Mouse (Mus musculus): ENCODE measurements around the gene Kdm2b.

Kdm2b gene

GRCm38 (mm10) chr5:122894007-122894637, 95.5 kb downstream of the Kdm2b start:
- DNase-seq (ENCODE audit: low spot score in 2 of 2), result peak; percentile 74 to 90

- no peak for DNase-seq (ENCODE audit: low spot score in 2 of 2)
These were observed 96.4 kb downstream of the Kdm2b start for GRCm38 (mm10) chr5:122893270-122893669.

GRCm38 (mm10) chr5:122890396-122890795, 99.2 kb downstream of the Kdm2b start:
- no peak for DNase-seq (ENCODE audit: low spot score in 2 of 2)

GRCm38 (mm10) chr5:122888612-122889214, 100.9 kb downstream of the Kdm2b start:
- no peak for DNase-seq (ENCODE audit: low spot score in 2 of 2)

GRCm38 (mm10) chr5:122887926-122888611, 101.6 kb downstream of the Kdm2b start:
- DNase-seq (ENCODE audit: low spot score in 2 of 2), result no peak

GRCm38 (mm10) chr5:122887033-122887432, 102.6 kb downstream of the Kdm2b start:
- DNase-seq (ENCODE audit: low spot score in 2 of 2), result no peak

GRCm38 (mm10) chr5:122884594-122885348, 104.9 kb downstream of the Kdm2b start:
- DNase-seq (ENCODE audit: low spot score in 2 of 2), result no peak

- no peak for DNase-seq (ENCODE audit: low spot score in 2 of 2)
These were observed 105.9 kb downstream of the Kdm2b start for GRCm38 (mm10) chr5:122883652-122884235.

- DNase-seq (ENCODE audit: low spot score in 2 of 2), result no peak
These were observed 106.4 kb downstream of the Kdm2b start for GRCm38 (mm10) chr5:122883237-122883636.

- DNase-seq (ENCODE audit: low spot score in 2 of 2), result no peak
These were observed 107.2 kb downstream of the Kdm2b start for GRCm38 (mm10) chr5:122882256-122883050.

- DNase-seq (ENCODE audit: low spot score in 2 of 2), result peak; percentile 57 to 84
These were observed 108.3 kb downstream of the Kdm2b start for GRCm38 (mm10) chr5:122881313-122881712.

GRCm38 (mm10) chr5:122880241-122880980, 109.2 kb downstream of the Kdm2b start:
- no peak for DNase-seq (ENCODE audit: low spot score in 2 of 2)

- DNase-seq (ENCODE audit: low spot score in 2 of 2), result no peak
These were observed 113.0 kb downstream of the Kdm2b start for GRCm38 (mm10) chr5:122876671-122877070.

GRCm38 (mm10) chr5:122874359-122874758, 115.3 kb downstream of the Kdm2b start:
- no peak for DNase-seq (ENCODE audit: low spot score in 2 of 2)

- no peak for DNase-seq (ENCODE audit: low spot score in 2 of 2)
These were observed 116.0 kb downstream of the Kdm2b start for GRCm38 (mm10) chr5:122873573-122873972.

GRCm38 (mm10) chr5:122872626-122873025, 117.0 kb downstream of the Kdm2b start:
- DNase-seq (ENCODE audit: low spot score in 2 of 2), result no peak

- DNase-seq (ENCODE audit: low spot score in 2 of 2), result no peak
These were observed 126.6 kb downstream of the Kdm2b start for GRCm38 (mm10) chr5:122863053-122863452.

- no peak for DNase-seq (ENCODE audit: low spot score in 2 of 2)
These were observed 133.8 kb downstream of the Kdm2b start for GRCm38 (mm10) chr5:122855858-122856257.

GRCm38 (mm10) chr5:122852611-122853010, 137.0 kb downstream of the Kdm2b start:
- DNase-seq (ENCODE audit: low spot score in 2 of 2), result no peak

- DNase-seq (ENCODE audit: low spot score in 2 of 2), result peak; percentile 75 to 90
These were observed 139.2 kb downstream of the Kdm2b start for GRCm38 (mm10) chr5:122850319-122851002.
